Mouse (Mus musculus) T-cell, adult 2 months (primary cell): ENCODE data around the gene Tbc1d10c.
A peak's percentile ranks its signal among the peaks of the same experiment; 100 is the strongest.

ENCODE experiments used
- DNase-seq: peaks from one replicate; pipeline ENCODE4 v3.0.0; 2022; ENCODE audit warnings: low spot score

Gene Tbc1d10c

GRCm38 (mm10) chr19:4191528-4192250, 605 bp upstream of the Tbc1d10c start, which contains the start of gene Ppp1ca:
Gene Ppp1ca (plus strand): TSS chr19:4192065.
- peak; percentile 96 for DNase-seq

- peak; percentile 47 for DNase-seq
These were observed 1.9 kb downstream of the Tbc1d10c start for GRCm38 (mm10) chr19:4189051-4189620.

- no peak for DNase-seq
These were observed 3.8 kb downstream of the Tbc1d10c start for GRCm38 (mm10) chr19:4187303-4187702.

GRCm38 (mm10) chr19:4184976-4185975, 5.8 kb downstream of the Tbc1d10c start:
- DNase-seq, result peak; percentile 85

DNA sequence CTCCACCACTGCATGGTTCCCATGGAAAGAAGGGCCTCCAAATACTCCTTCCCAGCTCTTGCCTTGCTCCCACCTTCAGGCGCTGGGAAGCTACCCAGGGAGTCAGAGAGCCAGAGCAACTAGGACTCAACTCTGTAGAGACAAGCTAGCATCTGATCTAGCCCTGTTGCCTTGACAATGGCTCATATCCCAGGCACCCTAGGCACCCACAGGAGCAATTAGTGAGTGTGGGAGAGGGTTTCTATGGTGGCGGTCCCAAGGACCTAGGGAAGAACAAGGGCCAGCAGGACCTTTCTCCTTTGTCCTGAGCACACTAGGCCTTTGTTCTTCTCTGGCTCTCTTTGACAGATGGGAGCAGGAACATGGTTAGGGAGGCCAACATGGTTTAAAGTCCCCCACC, 7.4 kb downstream of the Tbc1d10c start:
- DNase-seq, result no peak

- DNase-seq, result peak; percentile 82
These were observed 9.2 kb downstream of the Tbc1d10c start for GRCm38 (mm10) chr19:4181892-4182291.

DNA sequence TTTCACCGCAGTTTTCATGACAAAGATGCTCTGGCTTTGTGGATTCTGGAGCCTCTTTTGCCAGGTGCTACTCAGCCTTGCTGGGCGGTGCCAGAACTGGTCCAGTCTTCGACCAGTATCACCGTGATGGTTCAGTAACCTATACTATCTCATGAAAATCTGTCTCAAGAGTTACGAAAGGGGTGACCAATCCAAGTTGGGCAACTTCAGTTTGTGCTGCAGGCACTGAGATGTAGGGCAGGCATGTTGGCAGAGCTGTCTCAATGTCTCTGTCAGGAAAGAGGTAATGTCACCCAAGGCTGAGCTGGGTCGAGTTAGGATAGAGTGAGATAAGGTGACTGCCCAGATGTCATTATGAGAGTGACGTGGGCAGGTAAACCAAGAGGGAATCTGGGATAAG, 10.7 kb downstream of the Tbc1d10c start:
- no peak for DNase-seq

DNA sequence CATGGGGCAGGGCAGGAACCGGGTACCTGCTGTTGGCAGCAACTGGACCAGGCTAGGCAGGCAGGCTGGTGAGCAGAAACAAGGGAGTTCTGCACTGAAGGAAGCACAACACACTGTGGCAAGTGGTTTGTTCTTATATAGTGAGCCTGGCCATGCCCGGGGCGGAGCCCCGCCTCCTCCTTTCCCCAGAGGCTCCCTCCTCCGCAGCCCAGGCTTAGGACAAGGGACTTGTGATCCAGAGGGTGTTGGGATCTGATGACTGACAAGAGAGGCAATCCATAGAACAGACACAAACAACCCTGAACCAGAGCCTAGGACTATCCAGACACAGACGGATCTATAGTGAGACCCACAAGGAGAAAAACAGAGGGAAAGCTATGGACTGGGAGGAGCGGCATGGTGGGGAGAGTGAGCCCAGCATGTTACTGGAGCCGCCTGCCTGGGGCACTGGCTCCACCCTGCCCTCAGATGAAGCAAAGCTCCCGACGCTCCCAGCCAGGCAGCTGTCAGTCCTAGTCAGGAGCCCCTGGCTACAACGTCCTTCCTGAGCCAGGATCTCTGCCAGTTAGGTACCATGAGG, 15.6 kb downstream of the Tbc1d10c start, which contains the start of gene Carns1:
Gene Carns1 (minus strand): TSS at position 112 of the 580 bp plus-strand sequence.
- DNase-seq, result no peak

DNA sequence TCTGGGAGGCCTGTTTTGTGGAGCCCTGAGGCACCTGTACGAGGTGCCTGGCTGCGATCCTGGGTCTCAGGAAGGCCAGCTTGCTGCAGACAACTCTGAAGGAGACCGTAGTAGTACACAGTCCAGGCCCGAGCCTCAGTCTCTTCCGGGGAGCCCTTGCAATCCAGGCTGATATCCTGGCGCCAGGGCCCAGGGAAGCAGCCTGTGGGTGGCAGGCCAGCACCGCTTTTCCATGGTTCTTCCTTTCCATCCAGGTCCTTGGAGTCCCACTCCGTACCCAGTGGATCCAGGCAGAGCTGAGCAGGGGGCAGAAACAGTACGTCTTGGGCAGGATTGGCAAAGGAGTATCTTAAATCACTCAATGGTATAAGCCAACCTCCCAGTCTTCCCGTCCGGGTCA, 18.2 kb downstream of the Tbc1d10c start:
- DNase-seq, result no peak

- DNase-seq, result no peak
These were observed 19.4 kb downstream of the Tbc1d10c start for GRCm38 (mm10) chr19:4171393-4172290.

DNA sequence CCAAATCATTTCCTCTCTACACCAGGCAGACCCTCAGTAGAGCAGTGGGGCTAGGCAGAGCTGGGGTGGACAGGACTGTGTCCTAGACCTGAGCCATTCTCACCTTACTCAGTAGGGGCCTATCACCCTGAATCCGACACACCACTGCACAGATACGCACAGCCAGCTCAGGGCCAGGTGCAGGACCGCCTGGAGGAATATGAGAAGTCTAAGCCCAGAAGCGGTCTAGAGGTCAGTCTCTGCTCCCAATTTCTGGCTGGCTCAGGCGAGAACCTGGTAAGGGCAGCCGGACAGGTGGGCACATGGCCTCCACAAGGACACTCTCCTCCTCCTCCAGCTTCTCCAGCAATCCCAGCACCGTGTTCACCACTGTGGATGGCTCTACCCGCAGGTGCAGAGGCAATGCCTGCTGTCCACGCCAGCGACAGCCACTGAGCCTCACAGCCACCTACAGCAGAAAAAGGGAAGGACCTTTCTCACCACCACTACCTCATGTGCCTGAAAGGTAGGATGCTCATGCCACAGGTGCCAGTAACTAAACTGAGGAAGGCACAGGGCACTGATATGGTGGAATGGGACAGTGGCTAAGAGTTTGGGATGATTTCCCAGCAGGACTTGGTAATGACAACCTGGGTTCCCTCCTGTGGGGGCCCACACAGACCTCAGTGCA, 20.2 kb downstream of the Tbc1d10c start:
- DNase-seq, result no peak

DNA sequence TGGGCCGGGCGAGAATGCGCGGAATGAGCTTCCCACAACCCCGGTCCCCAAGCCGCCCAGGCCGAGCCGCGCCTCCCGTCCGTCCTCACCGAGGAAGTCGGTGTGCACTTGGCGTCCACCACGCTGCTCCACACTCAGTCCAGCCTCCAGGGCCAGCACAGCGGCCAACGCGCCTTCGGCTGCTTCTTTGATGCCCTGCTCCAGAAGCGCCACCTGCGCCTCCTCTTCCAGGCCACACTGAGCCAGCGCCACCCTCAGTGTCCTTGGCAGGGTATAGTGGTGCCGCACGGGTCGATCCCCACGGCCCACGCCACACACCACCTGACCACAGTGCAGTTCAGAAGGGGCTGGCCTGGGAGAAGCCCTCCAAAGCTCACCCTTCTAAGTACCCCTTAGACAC, 21.3 kb downstream of the Tbc1d10c start:
- DNase-seq, result no peak

DNA sequence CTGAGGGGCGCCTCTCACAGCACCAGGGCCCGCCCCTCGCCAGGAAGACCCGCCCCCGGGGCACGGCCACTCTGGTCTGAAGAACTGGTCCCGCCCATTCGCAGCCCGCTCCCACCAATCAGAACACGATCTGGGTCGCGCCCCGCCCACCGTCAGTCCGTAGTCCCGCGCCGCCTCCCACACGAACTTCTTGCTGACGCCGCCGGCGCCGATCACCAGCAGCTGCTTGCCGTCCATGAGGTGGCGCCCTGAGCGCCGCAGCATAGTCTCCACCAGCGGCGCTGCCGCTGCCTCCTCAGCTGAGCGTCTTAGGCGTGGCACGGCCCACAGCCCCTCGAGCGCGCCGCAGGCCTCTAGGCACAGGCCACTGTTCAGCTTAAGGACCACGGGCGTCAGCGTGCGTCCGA, 21.7 kb downstream of the Tbc1d10c start:
- peak; percentile 99 for DNase-seq

GRCm38 (mm10) chr19:4166678-4167476, 24.2 kb downstream of the Tbc1d10c start:
- DNase-seq, result no peak

GRCm38 (mm10) chr19:4164721-4165120, 26.4 kb downstream of the Tbc1d10c start:
- DNase-seq, result no peak

GRCm38 (mm10) chr19:4164100-4164499, 27.0 kb downstream of the Tbc1d10c start:
- no peak for DNase-seq

DNA sequence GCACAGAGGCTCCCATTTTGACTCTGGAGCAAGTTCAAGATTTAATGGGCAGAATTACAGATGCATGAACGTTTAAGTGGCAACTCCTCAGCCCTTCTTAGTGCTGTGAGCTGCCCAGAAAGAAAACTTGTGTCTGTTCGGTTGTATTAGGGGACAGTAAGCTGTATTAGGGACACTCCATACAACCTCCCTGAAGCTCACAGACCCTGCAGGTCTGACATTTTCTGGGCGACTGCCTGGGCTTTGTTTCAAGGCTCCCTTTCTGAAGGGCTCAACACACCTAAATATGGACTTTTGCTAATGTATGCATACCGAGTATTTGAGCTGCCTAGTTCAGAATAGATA, 27.6 kb downstream of the Tbc1d10c start:
- DNase-seq, result no peak

- DNase-seq, result peak; percentile 95
These were observed 28.2 kb downstream of the Tbc1d10c start, which contains the start of gene Rps6kb2 for GRCm38 (mm10) chr19:4162646-4163542. Gene Rps6kb2 (minus strand): TSS chr19:4163354.

DNA sequence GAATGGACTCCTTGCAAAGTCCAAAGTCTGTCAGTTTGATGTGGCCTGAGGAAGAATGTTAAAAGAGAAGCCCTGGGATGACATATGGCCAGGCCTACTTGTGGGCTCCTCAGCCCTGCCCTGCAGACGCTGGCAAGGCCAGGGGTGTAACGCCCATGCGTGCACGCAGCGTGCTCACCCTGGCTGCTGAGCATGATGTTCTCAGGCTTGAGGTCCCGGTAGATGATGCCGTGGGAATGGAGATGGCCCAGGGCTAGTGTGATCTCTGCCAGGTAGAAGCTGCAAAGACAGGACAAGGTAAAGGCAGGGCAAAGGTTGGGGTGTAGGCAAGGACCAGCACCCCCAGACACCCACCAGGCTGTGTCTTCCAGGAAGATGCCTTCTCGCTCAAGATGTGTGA, 32.0 kb downstream of the Tbc1d10c start:
- DNase-seq, result no peak
